Mouse (Mus musculus): Measurements from ENCODE around the gene Galm.

DNA sequence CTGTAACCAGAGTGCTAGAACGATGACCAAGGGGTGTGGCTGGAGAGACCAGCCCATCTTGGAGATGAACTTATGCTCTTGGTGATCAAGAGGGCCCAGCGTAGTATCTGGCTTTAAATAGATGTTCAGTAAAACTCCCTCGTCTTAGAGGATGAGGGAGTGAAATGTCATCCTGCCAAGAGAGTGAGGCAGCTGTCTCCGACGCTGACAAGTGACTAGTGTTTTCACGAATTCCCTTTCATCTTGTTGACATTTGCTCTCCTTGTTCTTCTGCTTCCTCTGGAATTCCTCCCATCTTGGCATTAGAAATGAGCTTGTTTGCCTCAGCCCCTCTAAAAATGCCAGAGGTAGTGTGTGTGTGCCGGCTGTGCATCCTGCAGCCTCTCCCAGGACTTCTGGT, 17.9 kb downstream of the Galm start:
- no peak for TF ChIP-seq MAX (IDR thresholded peaks at IDR 0.05; ENCODE audit: low read depth)
- TF ChIP-seq SRF (IDR thresholded peaks at IDR 0.05; ENCODE audit: control insufficient read depth, insufficient read length, low read depth) = no peak
- no peak for TF ChIP-seq POLR2A (IDR thresholded peaks at IDR 0.05; ENCODE audit: insufficient read length, low read depth)
- no peak for TF ChIP-seq TCF3 (IDR thresholded peaks at IDR 0.05; ENCODE audit: insufficient read length, low read depth)
- peak in 1 of 3 experiments; percentile 59 for TF ChIP-seq MYOG (IDR thresholded peaks at IDR 0.05; ENCODE audit: control insufficient read depth in 1 of 3, insufficient read depth in 1 of 3, insufficient read length in 2 of 3, low read depth in 2 of 3)
- TF ChIP-seq TCF12 (IDR thresholded peaks at IDR 0.05; ENCODE audit: insufficient read depth, poor library complexity, severe bottlenecking) = no peak
